Mouse (Mus musculus) liver, adult 2 months (tissue): ENCODE results near the gene Pdha1.

Experiments
- CTCF ChIP-seq: fragments of 200-500 bp; IDR thresholded peaks from 2 replicates; pipeline ENCODE4 v1.5.1; 2011; ENCODE audit warnings: low read depth, low read length, control low read depth
- POLR2A ChIP-seq: fragments of 200-500 bp; IDR thresholded peaks from 2 replicates; pipeline ENCODE4 v1.6.1; 2011; ENCODE audit warnings: low read length, control low read depth; ENCODE audit not compliant: insufficient read depth; ENCODE audit errors: extremely low read depth

- TF ChIP-seq CTCF (no peak), POLR2A (no peak)
These were observed 9.2 kb upstream of the Pdha1 start for GRCm38 (mm10) chrX:160147406-160147805.
